Mouse (Mus musculus) intestine, postnatal 0 days (tissue): ENCODE results near the gene Ints6l. TPM values are rescaled to one million over a fixed set of nuclear protein-coding genes. Genes with fewer than 3 reads are reported as not detected.

Source experiments
- ATAC-seq: fragments of 200-750 bp; cut with Nextera tagmentation; 2 replicates; pipeline ENCODE4 v1.8.0; 2017; ENCODE audit warnings: mild to moderate bottlenecking, moderate TSS enrichment, moderate library complexity
- H3K27ac ChIP-seq: fragments of 300-500 bp; sonication (generic); 2 replicates; pipeline ENCODE4 v1.5.1; 2014; ENCODE audit warnings: mild to moderate bottlenecking, low read depth, low read length, moderate library complexity
- H3K27me3 ChIP-seq: fragments of 300-500 bp; sonication (generic); replicated peaks from 2 replicates; pipeline ENCODE4 v1.6.1; 2014; ENCODE audit warnings: low read length, mixed read lengths; ENCODE audit not compliant: control insufficient read depth, insufficient read depth
- H3K36me3 ChIP-seq: fragments of 300-500 bp; sonication (generic); 2 replicates; pipeline ENCODE4 v1.6.1; 2014; ENCODE audit warnings: mild to moderate bottlenecking, moderate library complexity; ENCODE audit not compliant: control insufficient read depth, insufficient read depth
- H3K4me1 ChIP-seq: fragments of 300-500 bp; sonication (generic); replicated peaks from 2 replicates; pipeline ENCODE4 v1.6.1; 2014; ENCODE audit warnings: antibody characterized with exemption, low read length, mixed read lengths; ENCODE audit not compliant: control insufficient read depth, insufficient read depth
- H3K4me2 ChIP-seq: fragments of 300-500 bp; sonication (generic); replicated peaks from 2 replicates; pipeline ENCODE4 v1.6.1; 2014; ENCODE audit warnings: low read depth, mild to moderate bottlenecking, moderate library complexity
- H3K4me3 ChIP-seq: fragments of 300-500 bp; sonication (generic); 2 replicates; pipeline ENCODE4 v1.5.1; 2014; ENCODE audit warnings: low read depth, low read length
- H3K9ac ChIP-seq: fragments of 300-500 bp; sonication (generic); 2 replicates; pipeline ENCODE4 v1.6.1; 2014; ENCODE audit warnings: mild to moderate bottlenecking, low read depth, low read length
- H3K9me3 ChIP-seq: fragments of 300-500 bp; sonication (generic); 2 replicates; pipeline ENCODE4 v1.6.1; 2016; ENCODE audit warnings: mixed run types; ENCODE audit not compliant: control insufficient read depth
- CTCF ChIP-seq: sonication (generic); IDR thresholded peaks from 2 replicates; pipeline ENCODE4 v1.5.1; 2016; ENCODE audit warnings: low read depth, mild to moderate bottlenecking, control low read depth, antibody characterized with exemption, moderate library complexity
- WGBS: fragments of 180-500 bp; shearing (Covaris S2); extraction: QIAGEN DNeasy Blood & Tissue Kit; methylation state at CpG from one replicate; pipeline ENCODE4 v1.1.7; 2014; 5-methylcytosine and 5-hydroxymethylcytosine counted together
- polyA plus RNA-seq: library from polyadenylated mRNA; unstranded; fragments of >200 nt; fragmentation: Nextera tagmentation; extraction: Ambion mirVana; gene quantifications from 2 replicates; pipeline ENCODE4 v1.2.1, GENCODE M21; 2015

Ints6l gene
- polyA plus RNA-seq, 1 experiment from 2014 or later, result 12.7 TPM

DNA sequence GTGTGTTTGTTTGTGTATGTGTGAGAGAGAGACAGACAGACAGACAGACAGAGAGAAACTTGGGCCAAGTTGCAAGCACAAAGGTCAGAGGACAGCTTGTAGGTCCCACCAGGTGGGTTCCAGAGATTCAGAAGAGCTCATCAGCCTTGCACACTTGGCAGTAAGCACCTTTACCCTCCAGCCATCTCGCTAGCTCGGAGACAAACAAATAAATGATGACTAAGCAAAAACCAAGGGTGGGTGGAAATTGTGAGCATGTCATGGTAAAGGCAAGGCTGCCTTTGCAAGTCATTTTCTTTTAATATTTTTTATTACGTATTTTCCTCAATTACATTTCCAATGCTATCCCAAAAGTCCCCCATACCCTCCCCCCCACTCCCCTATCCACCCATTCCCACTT lies 98.9 kb downstream of the Ints6l start:
- Histone ChIP-seq H3K36me3 (no peaks in the 10 kb centered on the region), H3K9ac (no peak overlapping the region), H3K4me1 (no peaks in the 10 kb centered on the region), H3K4me3 (no peak overlapping the region), H3K27ac (no peak overlapping the region), H3K9me3 (no peaks in the 10 kb centered on the region), H3K4me2 (no peak overlapping the region), H3K27me3 (no peaks in the 10 kb centered on the region)
- TF ChIP-seq CTCF, result no peak
- WGBS, result 79% methylated on average over 3 of the region's 3 CpGs
- no peak for ATAC-seq

Other genes starting within 250 kb of the Ints6l start
- gene Gm773, start 242.0 kb upstream of the Ints6l start, polyA plus RNA-seq, result not detected in 2 replicates
- 2.2 and 2.4 TPM in 2 replicates for gene Zfp449, start 108.5 kb upstream of the Ints6l start, polyA plus RNA-seq
- 2.6 and 2.7 TPM in 2 replicates for gene Smim10l2a, start 80.3 kb upstream of the Ints6l start, polyA plus RNA-seq
- 0.69 and 0.77 TPM in 2 replicates for gene Gm2174, start 6.9 kb upstream of the Ints6l start, polyA plus RNA-seq
- not detected in 2 replicates for gene Gm10477, start 69.9 kb downstream of the Ints6l start, polyA plus RNA-seq
- gene Gm648, start 94.7 kb downstream of the Ints6l start, polyA plus RNA-seq, result not detected in 2 replicates
- 11.0 and 11.6 TPM in 2 replicates for gene Mmgt1, start 143.2 kb downstream of the Ints6l start, polyA plus RNA-seq
- gene Slc9a6, start 154.9 kb downstream of the Ints6l start, polyA plus RNA-seq, result 11.7 and 12.5 TPM in 2 replicates